ENCODE assay signal across 19 mouse cellular contexts in the genomic region with DNA sequence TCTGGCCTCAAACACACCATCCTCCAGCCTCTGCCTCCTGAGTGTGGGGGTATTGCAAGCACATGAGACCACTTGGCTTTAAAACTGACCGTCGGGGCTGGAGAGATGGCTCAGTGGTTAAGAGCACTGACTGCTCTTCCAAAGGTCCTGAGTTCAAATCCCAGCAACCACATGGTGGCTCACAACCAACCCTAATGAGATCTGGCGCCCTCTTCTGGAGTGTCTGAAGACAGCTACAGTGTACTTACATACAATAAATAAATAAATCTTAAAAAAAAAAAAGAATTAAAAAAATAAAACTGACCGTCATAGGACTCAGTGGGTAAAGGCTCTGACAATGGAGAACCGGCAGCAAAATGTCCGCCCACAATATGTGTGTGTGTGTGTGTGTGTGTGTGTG. TPM values are rescaled to one million over a fixed set of nuclear protein-coding genes. Genes with fewer than 3 reads are reported as not detected.
"Had no signal": no experiment of that assay in that cellular context is flagged by ENCODE, and none has a peak within 500 bp of the region (broad histone marks: within the 10 kb centered on the region; RNA-seq: fewer than 3 reads in every experiment).

No protein-coding gene starts in this region.

RNA-seq across cellular contexts. Expression of a gene that starts 4.8 kb away (rescaled TPM):
- total RNA-seq: left cerebral cortex, adult 18-20 months; left cerebral cortex, postnatal 10 days; left cerebral cortex, postnatal 36 days; liver, adult 2 months; megakaryocyte progenitor cell, adult 5-6 weeks; megakaryocyte-erythroid progenitor cell, adult 5-6 weeks; midbrain, postnatal 0 days had no signal
- polyA plus RNA-seq: kidney, embryonic 15.5 days; limb, embryonic 11.5 days; liver, adult 2 months; liver, embryonic 13.5 days; lung, embryonic 16.5 days; midbrain, embryonic 11.5 days; midbrain, embryonic 14.5 days; midbrain, postnatal 0 days; neural tube, embryonic 11.5 days; neural tube, embryonic 14.5 days; small intestine, adult 2 months; spleen, adult 2 months; stomach, embryonic 14.5 days; thymus, postnatal 0 days had no signal

RNA-seq across cellular contexts. Expression of a gene that starts 15.5 kb away (rescaled TPM):
- total RNA-seq: liver, adult 2 months; megakaryocyte progenitor cell, adult 5-6 weeks; megakaryocyte-erythroid progenitor cell, adult 5-6 weeks had no signal
